Mouse (Mus musculus): Measurements from ENCODE around the gene Ampd2.

Gene Ampd2

DNA sequence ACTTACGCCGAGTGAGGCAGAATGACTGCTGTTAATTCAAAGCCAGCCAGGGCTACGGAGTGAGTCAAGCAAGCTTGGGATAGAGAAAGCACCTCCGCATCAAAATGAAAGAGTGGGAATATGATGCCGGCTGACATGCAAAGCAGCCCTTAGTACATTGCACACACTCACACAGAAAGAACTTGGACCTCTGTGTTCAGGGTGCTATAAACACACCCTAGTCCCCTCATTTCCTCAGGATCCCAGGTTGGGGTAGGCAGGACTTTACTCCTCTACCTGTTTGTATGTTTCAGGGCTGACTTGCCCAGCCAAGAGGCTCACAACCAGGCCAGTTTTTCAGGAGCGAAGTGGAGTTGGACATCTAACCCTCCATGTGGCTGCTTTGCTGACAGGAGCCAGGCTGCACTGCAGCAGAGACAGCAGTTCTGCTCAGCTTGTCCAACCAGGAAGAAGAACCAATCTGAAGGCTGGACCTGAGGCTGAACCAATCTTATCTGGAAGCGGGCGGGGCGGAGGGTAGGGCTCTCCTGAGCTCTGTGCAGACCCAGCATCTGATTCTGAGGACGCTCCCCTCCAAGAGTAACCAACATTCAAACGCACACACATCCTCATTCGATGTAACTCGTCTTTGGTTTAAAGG is 17.1 kb downstream of the Ampd2 start:
- DNase-seq (ENCODE audit: low read depth, low spot score): no peak

DNA sequence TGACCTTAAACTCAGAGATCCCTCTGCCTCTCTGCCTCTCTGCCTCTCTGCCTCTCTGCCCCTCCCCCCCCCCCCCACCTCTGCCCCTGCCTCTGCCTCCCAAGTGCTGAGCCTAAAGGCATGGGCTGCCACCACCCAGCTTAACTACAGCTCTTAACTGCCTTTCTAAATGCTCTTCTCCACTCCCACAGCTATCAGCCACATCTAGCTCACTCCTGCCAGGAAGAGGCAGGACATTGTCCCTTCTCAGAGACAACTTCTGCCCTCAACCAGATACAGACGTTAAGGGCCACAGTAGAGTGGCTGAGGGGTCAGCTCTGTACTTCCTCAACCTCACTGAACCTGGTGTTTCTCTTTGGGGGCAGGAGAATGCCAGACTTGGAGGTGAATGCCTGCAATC is 17.6 kb downstream of the Ampd2 start:
- no peak for DNase-seq (ENCODE audit: low read depth, low spot score)

DNA sequence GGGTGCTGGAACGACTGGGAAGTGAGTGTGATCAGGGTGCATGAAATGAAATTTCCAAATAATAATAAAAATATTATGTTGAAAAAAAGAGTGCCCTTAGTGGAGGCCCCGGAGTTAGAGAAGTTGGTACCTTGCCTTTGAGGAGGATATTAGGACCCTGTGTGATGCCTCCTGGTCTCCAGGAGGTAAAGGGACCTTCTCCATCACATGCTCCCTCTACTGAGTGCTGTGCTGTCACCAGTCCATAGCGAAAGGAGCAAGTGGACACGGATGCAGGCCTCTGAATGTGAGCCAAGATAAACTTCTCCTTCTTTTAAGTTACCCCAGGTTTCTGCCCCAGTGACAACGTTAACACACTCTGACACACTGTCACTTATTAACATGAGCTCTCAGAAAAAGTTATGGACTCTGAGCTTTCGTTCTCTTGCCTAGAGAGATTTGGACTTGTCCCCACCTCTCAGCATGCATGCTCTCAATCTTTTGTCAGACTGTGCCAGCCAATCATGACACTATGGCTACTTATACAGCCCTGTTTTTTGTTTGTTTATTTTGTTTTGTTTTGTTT is 19.0 kb downstream of the Ampd2 start:
- DNase-seq (ENCODE audit: low read depth, low spot score): no peak

DNA sequence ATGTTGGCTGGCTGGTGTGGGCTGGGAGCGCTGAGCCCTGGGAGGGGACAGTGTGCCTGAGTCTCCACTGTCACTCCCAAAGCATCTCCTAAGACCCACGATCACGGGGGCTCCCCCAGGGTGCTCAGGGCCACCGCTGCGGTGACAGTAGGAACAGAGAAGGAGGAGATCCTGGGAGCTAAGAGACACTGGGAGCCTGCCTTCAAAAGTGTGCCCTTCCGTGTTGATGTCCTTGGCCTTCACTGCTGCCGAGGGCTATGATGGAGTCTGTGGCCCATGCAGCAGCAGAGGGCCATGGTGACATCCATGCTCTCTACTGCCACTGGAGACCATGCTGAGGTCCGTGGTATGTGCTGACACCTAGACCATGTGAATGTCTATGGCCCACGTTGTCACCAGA is 20.9 kb downstream of the Ampd2 start:
- no peak for DNase-seq (ENCODE audit: low read depth, low spot score)

DNA sequence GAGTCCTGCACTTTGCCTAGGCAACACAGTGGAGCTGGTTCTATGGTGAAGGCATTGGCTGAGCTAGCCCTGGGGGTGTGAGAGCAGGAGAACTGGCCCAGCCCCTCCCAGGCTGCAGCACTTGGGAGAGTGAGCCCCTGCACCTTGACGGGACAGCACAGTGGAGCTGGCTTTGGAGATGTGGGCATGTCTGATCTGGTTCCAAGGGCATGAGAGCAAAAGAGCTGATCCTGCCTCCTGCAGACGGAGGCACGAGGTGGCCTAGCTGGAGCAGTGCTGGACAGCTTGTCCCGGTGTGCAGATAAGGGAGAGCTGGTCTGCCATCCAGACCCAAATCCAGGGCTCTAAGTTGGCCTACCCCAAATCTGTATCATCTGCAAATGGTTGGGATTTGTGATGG is 21.8 kb downstream of the Ampd2 start:
- no peak for DNase-seq (ENCODE audit: low read depth, low spot score)

DNA sequence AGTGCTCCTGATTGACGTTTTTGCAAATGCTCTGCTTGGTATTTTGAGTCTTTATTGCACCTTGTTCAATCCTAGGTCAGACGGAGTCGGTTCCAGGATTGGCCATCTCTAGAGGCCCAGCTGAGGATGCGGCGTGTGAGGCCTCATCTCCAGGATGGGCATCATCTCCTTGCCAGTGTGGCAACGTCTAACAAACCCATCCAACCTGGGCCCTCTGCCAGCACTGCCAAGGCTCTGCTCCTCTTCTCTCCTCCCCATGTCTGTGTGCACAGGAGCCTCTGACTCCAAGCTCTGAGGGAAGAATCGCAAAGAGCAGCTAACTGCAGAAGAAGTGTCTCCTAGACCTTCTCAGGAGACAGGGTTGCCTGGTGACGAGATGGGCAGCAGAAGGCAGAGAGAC is 23.8 kb downstream of the Ampd2 start:
- DNase-seq (ENCODE audit: low read depth, low spot score): no peak

DNA sequence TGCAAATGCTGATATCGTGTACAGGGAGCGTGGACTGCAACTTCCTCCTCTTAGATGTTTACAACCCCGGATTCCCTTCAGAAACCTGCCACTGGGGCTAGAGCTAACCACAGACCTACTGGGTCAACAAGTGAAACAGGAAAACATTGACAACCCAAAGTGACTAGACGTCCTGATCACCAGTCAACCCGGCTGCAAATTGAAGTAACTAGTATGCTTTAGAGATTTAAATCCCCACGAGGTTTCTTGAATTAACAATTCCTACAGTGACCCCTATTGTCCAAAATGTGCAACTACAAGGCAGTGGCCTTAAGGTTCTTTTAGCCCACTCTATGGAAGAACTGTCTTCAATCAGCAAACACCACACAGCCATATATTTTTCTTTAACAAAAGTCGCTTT is 25.0 kb downstream of the Ampd2 start:
- DNase-seq (ENCODE audit: low read depth, low spot score): no peak

GRCm38 (mm10) chr3:108050493-108050892 is 36.0 kb downstream of the Ampd2 start:
- DNase-seq (ENCODE audit: low read depth, low spot score): no peak

DNA sequence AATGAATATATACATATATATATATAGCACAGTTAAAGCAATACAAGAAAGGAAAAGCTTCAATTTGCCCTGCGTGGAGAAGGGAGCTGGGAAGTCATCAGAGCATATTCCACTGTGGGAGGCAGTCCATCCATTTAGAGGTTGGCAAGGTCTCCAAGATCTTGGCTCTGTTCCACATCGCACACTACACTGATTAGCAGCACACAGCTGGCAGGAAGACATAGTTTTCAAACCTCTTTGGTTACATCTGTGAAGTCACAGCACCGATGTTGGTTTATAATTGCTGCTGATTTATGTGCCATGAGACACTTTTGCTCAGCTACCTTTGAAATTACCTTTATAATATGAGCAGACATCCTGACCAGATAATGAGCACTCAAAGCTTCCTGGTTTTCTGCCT is 38.1 kb downstream of the Ampd2 start:
- DNase-seq (ENCODE audit: low read depth, low spot score): no peak

DNA sequence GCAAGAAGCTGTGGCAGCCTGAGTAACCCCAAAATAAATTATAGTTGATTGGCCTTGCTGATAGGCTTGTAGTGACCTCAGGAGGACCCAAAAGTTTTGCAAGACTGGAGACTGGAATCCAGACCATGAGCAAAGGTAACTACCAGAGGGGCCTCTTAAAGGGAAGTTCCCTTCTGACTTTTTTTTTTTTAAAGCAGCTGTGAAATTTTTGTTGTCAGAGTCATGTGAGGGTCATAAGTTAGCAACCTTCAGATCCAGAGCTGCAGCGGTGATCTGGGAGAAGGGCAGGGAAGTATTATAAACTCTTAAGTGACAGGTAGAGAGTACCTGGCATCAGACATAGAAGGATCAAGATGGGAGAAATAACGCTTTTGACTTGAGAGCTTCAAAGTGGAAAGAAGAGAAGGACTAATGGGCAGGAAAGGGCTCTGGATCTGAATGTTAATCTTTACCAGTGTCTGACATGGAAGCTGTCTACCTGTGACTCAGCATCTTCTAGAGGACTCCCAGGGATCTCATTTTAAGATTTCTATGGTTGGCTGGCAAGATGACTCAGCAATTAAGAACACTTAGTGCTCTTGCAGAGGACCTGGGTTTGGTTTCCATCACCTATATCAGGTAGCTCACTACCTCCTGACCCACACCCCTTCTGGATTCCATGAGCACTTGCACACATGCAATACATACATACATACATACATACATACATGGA is 39.4 kb downstream of the Ampd2 start:
- no peak for DNase-seq (ENCODE audit: low read depth, low spot score)

DNA sequence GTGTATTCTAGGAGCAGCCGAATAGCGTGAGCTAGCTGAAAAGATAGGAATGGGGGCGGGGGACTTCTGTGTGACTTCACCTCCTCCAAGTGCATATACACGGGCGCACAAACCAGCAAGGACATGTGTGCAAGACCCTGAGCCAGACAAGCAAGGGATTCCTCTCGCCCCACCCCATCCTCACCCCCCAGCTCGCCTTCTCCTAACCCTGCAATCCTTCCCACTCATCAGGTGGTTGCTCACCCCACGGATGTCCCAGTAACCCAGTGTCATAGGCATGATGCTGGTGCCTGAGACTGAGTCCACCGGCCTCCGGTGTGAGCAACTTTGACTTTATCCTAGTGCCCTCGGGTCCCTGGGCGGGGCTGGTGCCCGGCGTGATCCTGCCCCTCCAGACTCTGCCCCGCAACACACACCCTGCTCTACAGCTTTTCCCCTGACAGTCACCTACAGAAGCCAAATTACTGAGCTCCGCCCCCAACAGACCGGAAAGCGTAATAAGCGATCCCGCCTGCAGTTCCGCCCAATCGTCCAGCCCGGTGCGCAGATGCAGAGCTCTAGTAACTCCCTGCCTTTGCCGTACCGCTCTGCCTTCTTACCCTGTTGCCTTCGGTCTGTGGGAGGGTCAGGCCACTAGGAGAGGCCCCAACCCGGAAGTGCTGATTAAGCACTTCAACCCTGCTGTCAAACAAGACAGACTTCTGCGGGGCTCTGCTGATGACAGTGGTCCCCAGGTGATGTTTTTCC is 41.9 kb downstream of the Ampd2 start, which contains the start of gene Gstm4:
Gene Gstm4, minus strand, starts transcription at position 501 of the 747 bp plus-strand sequence.
- peak; percentile 64 for DNase-seq (ENCODE audit: low read depth, low spot score)

GRCm38 (mm10) chr3:108033156-108033555 is 53.3 kb downstream of the Ampd2 start:
- DNase-seq (ENCODE audit: low read depth, low spot score): no peak

DNA sequence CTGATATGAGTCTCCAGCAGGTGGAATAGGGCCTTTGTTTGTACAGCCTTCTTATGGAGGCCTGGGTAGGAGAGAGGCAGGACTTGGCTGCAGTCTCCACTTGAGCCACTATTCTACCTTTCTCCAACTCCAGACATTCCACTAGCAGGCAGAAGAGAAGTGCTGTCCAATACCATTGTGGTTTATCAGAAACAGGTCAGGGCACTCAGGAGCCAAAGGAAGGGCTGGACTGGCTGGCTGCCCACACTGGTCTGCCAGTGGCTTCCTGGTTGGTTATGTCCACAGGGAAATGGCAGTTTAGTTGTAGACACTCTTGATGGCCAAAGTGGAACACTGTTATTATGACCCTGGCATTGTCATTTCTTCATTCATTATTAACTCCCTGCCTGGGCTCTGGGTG is 54.3 kb downstream of the Ampd2 start:
- DNase-seq (ENCODE audit: low read depth, low spot score): no peak

DNA sequence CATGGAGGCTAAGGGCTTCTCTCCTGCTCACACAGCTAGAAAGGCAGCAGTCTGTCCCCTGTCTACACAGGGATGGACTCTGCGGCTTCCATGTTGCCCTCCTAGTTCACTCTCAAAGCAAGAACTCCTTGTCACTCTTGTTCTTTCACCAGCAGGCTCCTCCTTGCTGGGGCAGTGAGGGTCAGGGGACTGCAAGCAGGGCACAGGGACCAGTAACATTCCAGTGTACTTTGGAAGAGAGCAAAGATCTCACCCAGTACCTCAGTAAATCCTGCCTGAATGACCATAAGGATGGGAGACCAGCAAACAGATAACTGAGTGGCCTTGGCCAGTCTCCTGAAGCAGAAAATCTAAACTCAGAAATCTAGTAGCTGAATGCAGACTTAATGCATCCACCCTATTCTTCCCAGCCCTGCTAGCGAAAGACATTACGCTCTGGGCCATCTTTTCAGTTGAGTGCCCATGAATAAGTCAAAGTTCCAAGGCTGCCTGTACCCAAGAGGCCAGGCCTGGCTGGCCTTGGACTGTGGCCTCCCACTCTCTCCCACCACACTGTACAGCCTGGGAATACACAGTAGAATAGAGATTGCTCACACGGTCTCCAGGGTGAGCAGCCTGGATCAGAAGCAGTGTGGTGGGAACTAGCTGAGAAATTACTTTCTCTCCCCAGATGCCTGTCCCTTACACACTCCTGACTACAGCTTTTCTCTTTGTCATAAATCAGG is 57.6 kb downstream of the Ampd2 start:
- no peak for DNase-seq (ENCODE audit: low read depth, low spot score)

GRCm38 (mm10) chr3:108026597-108026996 is 59.9 kb downstream of the Ampd2 start:
- no peak for DNase-seq (ENCODE audit: low read depth, low spot score)

DNA sequence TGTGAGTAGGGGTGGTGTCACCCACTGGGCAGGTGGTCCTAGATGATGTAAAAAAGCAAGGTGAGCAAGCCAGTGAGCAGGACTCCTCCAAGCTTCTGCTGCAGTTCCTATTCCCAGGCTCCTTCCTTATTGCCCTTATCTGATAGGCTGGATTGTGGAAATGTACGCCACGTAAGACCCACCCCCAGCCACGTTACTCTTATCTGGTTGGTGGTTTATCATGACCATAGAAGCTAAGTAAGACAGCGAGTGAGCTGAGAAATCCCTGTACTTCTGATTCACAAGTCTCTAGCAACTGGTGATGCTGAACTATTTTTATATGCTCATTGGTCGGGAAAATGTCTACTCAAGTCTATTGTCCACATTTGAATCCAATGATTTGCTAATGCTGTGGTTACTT is 60.4 kb downstream of the Ampd2 start:
- no peak for DNase-seq (ENCODE audit: low read depth, low spot score)

GRCm38 (mm10) chr3:108025318-108025717 is 61.1 kb downstream of the Ampd2 start:
- DNase-seq (ENCODE audit: low read depth, low spot score): no peak
